Mouse (Mus musculus): ENCODE data around the gene Mthfd2. TPM values are rescaled to one million over a fixed set of nuclear protein-coding genes. Genes with fewer than 3 reads are reported as not detected.

The Mthfd2 gene
- polyA plus RNA-seq, 1 experiment from 2014 or later: 21.1 TPM

DNA sequence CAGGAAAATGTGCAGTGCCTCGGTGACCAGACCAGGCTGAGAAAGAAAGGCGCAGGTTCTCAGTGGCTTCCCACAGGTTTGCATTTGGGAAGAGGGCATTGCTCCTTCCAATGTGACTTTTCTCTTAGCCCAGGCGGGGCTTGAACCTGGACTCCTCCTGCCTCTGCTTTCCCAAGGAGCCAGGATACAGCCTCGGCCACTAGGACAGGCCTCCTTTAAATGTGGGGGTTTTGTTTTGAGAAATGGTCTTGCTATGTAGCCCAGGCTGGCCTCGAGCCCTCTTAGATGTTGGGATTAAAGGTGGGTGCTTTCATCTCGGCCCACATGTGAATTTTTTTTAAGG lies 657 bp upstream of the Mthfd2 start:
- H3K4me2 ChIP-seq (replicated peaks; ENCODE audit: low read depth): peak overlapping the region; percentile 73
- no peak for ATAC-seq (ENCODE audit: low FRiP score, low TSS enrichment)
- 5% methylated on average over 6 of the region's 6 CpGs for WGBS

GRCm38 (mm10) chr6:83323652-83324419 lies 1.9 kb downstream of the Mthfd2 start:
- Histone ChIP-seq H3K27me3 (ENCODE audit: control insufficient read depth, insufficient read depth, low read length) (no peaks in the 10 kb centered on the region), H3K9me3 (ENCODE audit: control insufficient read depth, low read length) (no peaks in the 10 kb centered on the region), H3K4me3 (ENCODE audit: low read depth, low read length) (no peak overlapping the region), H3K9ac (ENCODE audit: low read length) (no peak overlapping the region), H3K36me3 (ENCODE audit: control insufficient read depth, insufficient read depth, low read length) (no peaks in the 10 kb centered on the region), H3K27ac (replicated peaks) (peak overlapping the region; percentile 41; the same call in 1 of the 2 replicates), H3K4me2 (replicated peaks; ENCODE audit: low read depth) (no peak overlapping the region), H3K4me1 (replicated peaks; ENCODE audit: control insufficient read depth, insufficient read depth) (no peaks in the 10 kb centered on the region; the same call in 1 of the 2 replicates)
- DNase-seq (ENCODE audit: low spot score) (no peak), ATAC-seq (ENCODE audit: low FRiP score, low TSS enrichment) (no peak)
- no peak for TF ChIP-seq CTCF (IDR thresholded peaks at IDR 0.05; ENCODE audit: low read depth)
- TF ChIP-seq EP300 (optimal IDR thresholded peaks at IDR 0.05): no peak
- WGBS: 57% methylated on average over 8 of the region's 8 CpGs

More for the DNA sequence above, 657 bp upstream of the Mthfd2 start:
- Histone ChIP-seq H3K27me3 (ENCODE audit: control insufficient read depth, insufficient read depth, low read length) (no peaks in the 10 kb centered on the region), H3K9ac (ENCODE audit: low read length) (peak overlapping the region; percentile 88), H3K4me3 (ENCODE audit: low read depth, low read length) (peak overlapping the region; percentile 76), H3K9me3 (ENCODE audit: control insufficient read depth, low read length) (no peaks in the 10 kb centered on the region), H3K27ac (replicated peaks) (peak overlapping the region; percentile 96), H3K36me3 (ENCODE audit: control insufficient read depth, insufficient read depth, low read length) (peaks cover 4% of the 10 kb centered on the region; the same call in 1 of the 2 replicates), H3K4me1 (replicated peaks; ENCODE audit: control insufficient read depth, insufficient read depth) (no peaks in the 10 kb centered on the region; the same call in 1 of the 2 replicates)
- no peak for DNase-seq (ENCODE audit: low spot score)
- TF ChIP-seq EP300 (optimal IDR thresholded peaks at IDR 0.05) (no peak), CTCF (IDR thresholded peaks at IDR 0.05; ENCODE audit: low read depth) (no peak)

GRCm38 (mm10) chr6:83322794-83323193 lies 2.9 kb downstream of the Mthfd2 start:
- Histone ChIP-seq H3K9me3 (ENCODE audit: control insufficient read depth, low read length) (no peaks in the 10 kb centered on the region), H3K27me3 (ENCODE audit: control insufficient read depth, insufficient read depth, low read length) (no peaks in the 10 kb centered on the region), H3K36me3 (ENCODE audit: control insufficient read depth, insufficient read depth, low read length) (no peaks in the 10 kb centered on the region), H3K9ac (ENCODE audit: low read length) (no peak overlapping the region), H3K4me3 (ENCODE audit: low read depth, low read length) (no peak overlapping the region), H3K4me1 (replicated peaks; ENCODE audit: control insufficient read depth, insufficient read depth) (no peaks in the 10 kb centered on the region; the same call in 1 of the 2 replicates), H3K27ac (replicated peaks) (no peak overlapping the region), H3K4me2 (replicated peaks; ENCODE audit: low read depth) (no peak overlapping the region)
- WGBS: 59% methylated on average over 2 of the region's 2 CpGs
- ATAC-seq (ENCODE audit: low FRiP score, low TSS enrichment): no peak
- TF ChIP-seq EP300 (optimal IDR thresholded peaks at IDR 0.05): no peak
- no peak for TF ChIP-seq CTCF (IDR thresholded peaks at IDR 0.05; ENCODE audit: low read depth)
- no peak for DNase-seq (ENCODE audit: low spot score)

GRCm38 (mm10) chr6:83321927-83322326 lies 3.8 kb downstream of the Mthfd2 start:
- TF ChIP-seq CTCF (IDR thresholded peaks at IDR 0.05; ENCODE audit: low read depth) (no peak), EP300 (optimal IDR thresholded peaks at IDR 0.05) (no peak)
- Histone ChIP-seq H3K27me3 (ENCODE audit: control insufficient read depth, insufficient read depth, low read length) (no peaks in the 10 kb centered on the region), H3K9me3 (ENCODE audit: control insufficient read depth, low read length) (no peaks in the 10 kb centered on the region), H3K4me3 (ENCODE audit: low read depth, low read length) (no peak overlapping the region), H3K4me2 (replicated peaks; ENCODE audit: low read depth) (no peak overlapping the region), H3K9ac (ENCODE audit: low read length) (no peak overlapping the region), H3K4me1 (replicated peaks; ENCODE audit: control insufficient read depth, insufficient read depth) (no peaks in the 10 kb centered on the region; the same call in 1 of the 2 replicates), H3K36me3 (ENCODE audit: control insufficient read depth, insufficient read depth, low read length) (no peaks in the 10 kb centered on the region), H3K27ac (replicated peaks) (no peak overlapping the region)
- DNase-seq (ENCODE audit: low spot score) (no peak), ATAC-seq (ENCODE audit: low FRiP score, low TSS enrichment) (no peak)
- WGBS: 86% methylated on average over 1 of the region's 1 CpGs

- under 1% methylated on average over 52 of the region's 52 CpGs for WGBS
- Histone ChIP-seq H3K4me1 (replicated peaks; ENCODE audit: control insufficient read depth, insufficient read depth) (no peaks in the 10 kb centered on the region), H3K4me2 (replicated peaks; ENCODE audit: low read depth) (peak overlapping the region; percentile 93), H3K27ac (replicated peaks) (peak overlapping the region; percentile 53; the same call in 1 of the 2 replicates), H3K36me3 (ENCODE audit: control insufficient read depth, insufficient read depth, low read length) (no peaks in the 10 kb centered on the region), H3K27me3 (ENCODE audit: control insufficient read depth, insufficient read depth, low read length) (no peaks in the 10 kb centered on the region), H3K9ac (ENCODE audit: low read length) (peak overlapping the region; percentile 73), H3K9me3 (ENCODE audit: control insufficient read depth, low read length) (no peaks in the 10 kb centered on the region), H3K4me3 (ENCODE audit: low read depth, low read length) (peak overlapping the region; percentile 86)
- ATAC-seq (ENCODE audit: low FRiP score, low TSS enrichment): peak; percentile 94
- TF ChIP-seq EP300 (optimal IDR thresholded peaks at IDR 0.05) (no peak), CTCF (IDR thresholded peaks at IDR 0.05; ENCODE audit: low read depth) (peak; percentile 73)
- DNase-seq (ENCODE audit: low spot score): peak; percentile 91
These were observed 8.5 kb downstream of the Mthfd2 start for GRCm38 (mm10) chr6:83317108-83317741.
